Mouse (Mus musculus) neural tube, embryonic 13.5 days (tissue): ENCODE measurements at regions not wholly inside any gene's neighbourhood (a gene's known extent, or its start where the extent isn't known, plus 50 kb on each side); places are given as distances from the start of the nearest gene placed in this dataset.

Source experiments
- ATAC-seq: fragments of 200-750 bp; cut with Nextera tagmentation; 2 replicates; pipeline ENCODE4 v1.8.0; 2017; ENCODE audit warnings: low read depth, mild to moderate bottlenecking, moderate TSS enrichment, moderate library complexity
- H3K27ac ChIP-seq: fragments of 300-500 bp; sonication (generic); replicated peaks from 2 replicates; pipeline ENCODE4 v1.5.1; 2015; ENCODE audit warnings: moderate library complexity, mild to moderate bottlenecking, inconsistent platforms
- H3K27me3 ChIP-seq: fragments of 300-500 bp; sonication (generic); 2 replicates; pipeline ENCODE4 v1.6.1; 2015; ENCODE audit warnings: mild to moderate bottlenecking, inconsistent platforms
- H3K36me3 ChIP-seq: fragments of 300-500 bp; sonication (generic); 2 replicates; pipeline ENCODE4 v1.6.1; 2015; ENCODE audit warnings: mild to moderate bottlenecking, inconsistent platforms
- H3K4me1 ChIP-seq: fragments of 300-500 bp; sonication (generic); replicated peaks from 2 replicates; pipeline ENCODE4 v1.6.1; 2015; ENCODE audit warnings: inconsistent platforms
- H3K4me2 ChIP-seq: fragments of 300-500 bp; sonication (generic); 2 replicates; pipeline ENCODE4 v1.6.1; 2015; ENCODE audit warnings: inconsistent platforms, mild to moderate bottlenecking, moderate library complexity
- H3K4me3 ChIP-seq: fragments of 300-500 bp; sonication (generic); 2 replicates; pipeline ENCODE4 v1.5.1; 2015; ENCODE audit warnings: mild to moderate bottlenecking, inconsistent platforms
- H3K9ac ChIP-seq: fragments of 300-500 bp; sonication (generic); 2 replicates; pipeline ENCODE4 v1.6.1; 2015; ENCODE audit warnings: moderate library complexity, mild to moderate bottlenecking, inconsistent platforms
- H3K9me3 ChIP-seq: fragments of 300-500 bp; sonication (generic); 2 replicates; pipeline ENCODE4 v1.6.1; 2016; ENCODE audit warnings: inconsistent platforms
- WGBS: fragments of 180-500 bp; shearing (Covaris S2); methylation state at CpG from one replicate; pipeline ENCODE4 v1.1.7; 2015; 5-methylcytosine and 5-hydroxymethylcytosine counted together

GRCm38 (mm10) chr7:63313096-63313495, 100.7 kb upstream of the Chrna7 start:
- no peak overlapping the region for H3K4me2 ChIP-seq
- H3K27me3 ChIP-seq = no peaks in the 10 kb centered on the region
- no peak overlapping the region for H3K9ac ChIP-seq
- WGBS = 88% methylated on average over 1 of the region's 1 CpGs
- peak; percentile 59; the same call in 1 of the 2 replicates for ATAC-seq
- H3K27ac ChIP-seq = no peak overlapping the region
- no peaks in the 10 kb centered on the region for H3K4me1 ChIP-seq
- no peaks in the 10 kb centered on the region for H3K36me3 ChIP-seq
- no peaks in the 10 kb centered on the region for H3K9me3 ChIP-seq
- H3K4me3 ChIP-seq = no peak overlapping the region

- ATAC-seq = peak; percentile 29; the same call in 1 of the 2 replicates
- Histone ChIP-seq H3K9ac (no peak overlapping the region), H3K27ac (no peak overlapping the region), H3K36me3 (no peaks in the 10 kb centered on the region), H3K4me2 (no peak overlapping the region), H3K4me3 (no peak overlapping the region), H3K9me3 (no peaks in the 10 kb centered on the region), H3K27me3 (no peaks in the 10 kb centered on the region), H3K4me1 (no peaks in the 10 kb centered on the region)
- WGBS = 0% methylated on average over 2 of the region's 2 CpGs
These were observed 107.2 kb upstream of the Chrna7 start for GRCm38 (mm10) chr7:63319594-63319993.

GRCm38 (mm10) chr7:63321171-63321570, 108.8 kb upstream of the Chrna7 start:
- Histone ChIP-seq H3K27me3 (no peaks in the 10 kb centered on the region), H3K4me3 (no peak overlapping the region), H3K36me3 (no peaks in the 10 kb centered on the region), H3K4me1 (no peaks in the 10 kb centered on the region), H3K9me3 (no peaks in the 10 kb centered on the region), H3K4me2 (no peak overlapping the region), H3K27ac (no peak overlapping the region), H3K9ac (no peak overlapping the region)
- WGBS = 86% methylated on average over 5 of the region's 5 CpGs
- ATAC-seq = no peak

GRCm38 (mm10) chr7:63321951-63322710, 109.8 kb upstream of the Chrna7 start:
- no peaks in the 10 kb centered on the region for H3K9me3 ChIP-seq
- WGBS = 42% methylated on average over 11 of the region's 11 CpGs
- peak; percentile 38 for ATAC-seq
- H3K4me2 ChIP-seq = no peak overlapping the region
- H3K4me3 ChIP-seq = no peak overlapping the region
- no peak overlapping the region for H3K27ac ChIP-seq
- H3K9ac ChIP-seq = no peak overlapping the region
- no peaks in the 10 kb centered on the region for H3K27me3 ChIP-seq
- H3K36me3 ChIP-seq = no peaks in the 10 kb centered on the region
- no peaks in the 10 kb centered on the region for H3K4me1 ChIP-seq

- Histone ChIP-seq H3K27me3 (no peaks in the 10 kb centered on the region), H3K9ac (no peak overlapping the region), H3K4me3 (no peak overlapping the region), H3K4me1 (no peaks in the 10 kb centered on the region), H3K36me3 (no peaks in the 10 kb centered on the region), H3K9me3 (no peaks in the 10 kb centered on the region), H3K4me2 (no peak overlapping the region), H3K27ac (no peak overlapping the region)
- no peak for ATAC-seq
- WGBS = 27% methylated on average over 1 of the region's 1 CpGs
These were observed 109.4 kb upstream of the Otud7a start for GRCm38 (mm10) chr7:63335146-63335545.

- Histone ChIP-seq H3K9ac (no peak overlapping the region), H3K4me3 (no peak overlapping the region), H3K9me3 (no peaks in the 10 kb centered on the region), H3K27me3 (no peaks in the 10 kb centered on the region), H3K27ac (no peak overlapping the region), H3K4me1 (no peaks in the 10 kb centered on the region), H3K36me3 (no peaks in the 10 kb centered on the region), H3K4me2 (no peak overlapping the region)
- 78% methylated on average over 3 of the region's 3 CpGs for WGBS
- ATAC-seq = no peak
These were observed 108.5 kb upstream of the Otud7a start for GRCm38 (mm10) chr7:63336072-63336471.

GRCm38 (mm10) chr7:63341716-63342115, 102.8 kb upstream of the Otud7a start:
- no peaks in the 10 kb centered on the region for H3K9me3 ChIP-seq
- no peak overlapping the region for H3K4me2 ChIP-seq
- H3K27ac ChIP-seq = no peak overlapping the region
- no peak overlapping the region for H3K9ac ChIP-seq
- no peak overlapping the region for H3K4me3 ChIP-seq
- H3K4me1 ChIP-seq = no peaks in the 10 kb centered on the region
- no peak for ATAC-seq
- no peaks in the 10 kb centered on the region for H3K27me3 ChIP-seq
- H3K36me3 ChIP-seq = no peaks in the 10 kb centered on the region
- 78% methylated on average over 4 of the region's 4 CpGs for WGBS

GRCm38 (mm10) chr7:63345671-63346392, 98.7 kb upstream of the Otud7a start:
- Histone ChIP-seq H3K27ac (no peak overlapping the region), H3K36me3 (no peaks in the 10 kb centered on the region), H3K4me1 (no peaks in the 10 kb centered on the region), H3K4me3 (no peak overlapping the region), H3K27me3 (no peaks in the 10 kb centered on the region), H3K9me3 (no peaks in the 10 kb centered on the region), H3K4me2 (no peak overlapping the region), H3K9ac (no peak overlapping the region)
- WGBS = 35% methylated on average over 11 of the region's 11 CpGs
- ATAC-seq = no peak

GRCm38 (mm10) chr7:63346393-63346730, 98.2 kb upstream of the Otud7a start:
- ATAC-seq = no peak
- 90% methylated on average over 2 of the region's 2 CpGs for WGBS
- no peak overlapping the region for H3K4me2 ChIP-seq

More at GRCm38 (mm10) chr7:63346393-63346730, 98.2 kb upstream of the Otud7a start:
- Histone ChIP-seq H3K27me3 (no peaks in the 10 kb centered on the region), H3K4me1 (no peaks in the 10 kb centered on the region), H3K9me3 (no peaks in the 10 kb centered on the region), H3K27ac (no peak overlapping the region), H3K4me3 (no peak overlapping the region), H3K36me3 (no peaks in the 10 kb centered on the region), H3K9ac (no peak overlapping the region)
